Mouse (Mus musculus): ENCODE data around the gene Igf2. TPM values are rescaled to one million over a fixed set of nuclear protein-coding genes. Genes with fewer than 3 reads are reported as not detected.

Gene Igf2
- total RNA-seq, 2 experiments from 2014 or later: 42.7 to 46.4 TPM

GRCm38 (mm10) chr7:142659181-142659681 lies 7.4 kb downstream of the Igf2 start:
- no peak for DNase-seq (ENCODE audit: low spot score in 2 of 2)

- DNase-seq (ENCODE audit: low spot score in 2 of 2): no peak
These were observed 7.9 kb downstream of the Igf2 start for GRCm38 (mm10) chr7:142658681-142659180.

DNA sequence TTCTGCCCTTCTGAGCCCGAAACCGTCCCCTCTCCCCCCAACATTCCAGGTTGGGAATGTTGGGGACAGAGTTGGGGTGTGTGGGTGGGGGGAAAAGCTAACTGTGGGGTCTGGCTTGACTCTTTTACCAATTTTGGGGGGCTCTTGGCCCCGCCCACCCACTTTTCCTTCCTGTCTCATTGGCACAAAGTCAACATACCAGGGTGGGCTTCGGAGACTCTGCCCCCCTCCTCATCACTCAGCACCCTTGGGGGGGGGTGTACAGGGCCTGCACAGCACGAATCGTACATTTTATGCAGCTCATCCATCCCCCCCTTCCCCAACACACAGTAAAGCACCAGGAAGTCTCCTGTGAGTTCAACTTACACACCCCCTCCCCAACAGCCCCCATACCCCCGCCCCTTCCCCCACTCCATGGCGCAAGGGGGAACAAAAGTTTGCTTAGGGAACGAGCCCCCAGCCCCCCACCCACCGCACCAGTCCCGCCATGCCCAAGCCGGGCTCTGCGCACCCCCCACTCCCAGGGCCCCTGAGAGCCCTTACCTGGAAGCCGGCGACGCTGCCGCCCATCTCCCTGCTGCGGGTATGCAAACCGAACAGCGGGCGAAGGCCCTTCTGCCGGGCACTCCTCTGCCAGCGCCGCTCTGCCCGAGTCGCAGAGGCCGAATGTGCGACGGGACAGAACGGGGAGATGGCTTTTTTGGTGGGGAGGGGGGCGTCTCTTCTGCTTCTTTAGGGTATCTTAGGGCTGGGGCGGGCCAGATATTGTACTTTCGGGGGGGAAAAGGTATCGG lies 8.6 kb downstream of the Igf2 start:
- DNase-seq (ENCODE audit: low spot score in 2 of 2): no peak

GRCm38 (mm10) chr7:142657341-142657791 lies 9.2 kb downstream of the Igf2 start:
- DNase-seq (ENCODE audit: low spot score in 2 of 2): no peak

DNA sequence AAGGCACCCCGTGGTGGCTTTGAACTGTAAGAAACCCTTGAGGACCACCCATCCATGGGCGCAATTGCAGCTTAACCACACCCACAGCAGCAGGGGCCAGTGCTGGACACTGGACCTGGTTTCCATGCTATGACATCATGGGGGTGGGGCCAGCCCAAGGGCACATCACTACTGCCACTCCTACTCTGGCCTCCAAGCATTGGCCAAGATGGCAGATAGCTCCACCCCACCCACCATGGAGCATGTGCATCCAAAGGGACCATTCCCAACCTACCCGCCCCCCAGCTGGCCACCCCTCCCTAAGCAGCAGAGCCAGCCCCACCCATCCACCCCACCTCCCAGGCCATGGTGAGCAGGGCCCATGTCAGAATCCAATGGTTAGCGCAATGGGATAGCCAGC lies 10.6 kb downstream of the Igf2 start:
- no peak for DNase-seq (ENCODE audit: low spot score in 2 of 2)

DNA sequence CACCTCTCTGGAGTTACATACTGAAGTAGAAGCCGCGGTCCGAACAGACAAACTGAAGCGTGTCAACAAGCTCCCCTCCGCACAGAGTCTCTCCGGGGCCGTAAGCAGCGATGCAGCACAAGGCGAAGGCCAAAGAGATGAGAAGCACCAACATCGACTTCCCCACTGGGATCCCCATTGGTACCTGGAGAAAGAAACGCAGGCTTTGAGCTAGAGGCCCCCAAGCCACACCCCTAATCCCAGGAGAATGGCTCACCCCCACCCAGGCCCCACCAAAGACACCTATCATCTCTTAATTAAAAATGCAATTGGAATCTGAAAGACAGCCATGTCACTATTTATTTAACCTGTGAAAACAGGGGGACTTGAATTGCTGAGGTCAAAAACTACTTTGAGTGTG lies 11.0 kb downstream of the Igf2 start:
- no peak for DNase-seq (ENCODE audit: low spot score in 2 of 2)

- DNase-seq (ENCODE audit: low spot score in 2 of 2): no peak
These were observed 12.9 kb downstream of the Igf2 start for GRCm38 (mm10) chr7:142653726-142654125.

GRCm38 (mm10) chr7:142646676-142647075 lies 19.9 kb downstream of the Igf2 start:
- no peak for DNase-seq (ENCODE audit: low spot score in 2 of 2)

GRCm38 (mm10) chr7:142645045-142645444 lies 21.6 kb downstream of the Igf2 start:
- DNase-seq (ENCODE audit: low spot score in 2 of 2): no peak

DNA sequence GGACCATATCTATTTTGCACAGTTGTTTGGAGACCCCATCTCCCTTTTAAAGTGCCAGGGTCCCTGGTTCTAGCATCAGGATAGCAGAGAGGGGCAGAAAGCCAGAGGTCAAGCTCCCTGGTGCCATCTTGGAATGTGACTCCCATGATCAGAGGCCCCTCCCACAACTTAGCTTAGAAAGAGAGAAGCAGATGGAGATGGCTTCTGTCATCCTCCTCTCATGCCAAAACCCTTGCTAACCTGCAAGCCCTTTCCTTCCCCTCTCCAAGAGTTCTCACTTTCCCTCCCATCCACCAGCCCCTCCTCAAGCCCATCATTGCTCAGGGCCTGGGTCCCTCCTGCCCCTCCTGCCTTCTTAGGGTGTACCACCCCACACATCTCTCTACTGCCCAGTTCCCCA lies 30.4 kb downstream of the Igf2 start:
- no peak for DNase-seq (ENCODE audit: low spot score in 2 of 2)

GRCm38 (mm10) chr7:142630691-142631090 lies 35.9 kb downstream of the Igf2 start:
- DNase-seq (ENCODE audit: low spot score in 2 of 2): no peak

- DNase-seq (ENCODE audit: low spot score in 2 of 2): no peak
These were observed 36.8 kb downstream of the Igf2 start for GRCm38 (mm10) chr7:142629806-142630205.

- no peak for DNase-seq (ENCODE audit: low spot score in 2 of 2)
These were observed 44.4 kb downstream of the Igf2 start for GRCm38 (mm10) chr7:142622180-142622579.

DNA sequence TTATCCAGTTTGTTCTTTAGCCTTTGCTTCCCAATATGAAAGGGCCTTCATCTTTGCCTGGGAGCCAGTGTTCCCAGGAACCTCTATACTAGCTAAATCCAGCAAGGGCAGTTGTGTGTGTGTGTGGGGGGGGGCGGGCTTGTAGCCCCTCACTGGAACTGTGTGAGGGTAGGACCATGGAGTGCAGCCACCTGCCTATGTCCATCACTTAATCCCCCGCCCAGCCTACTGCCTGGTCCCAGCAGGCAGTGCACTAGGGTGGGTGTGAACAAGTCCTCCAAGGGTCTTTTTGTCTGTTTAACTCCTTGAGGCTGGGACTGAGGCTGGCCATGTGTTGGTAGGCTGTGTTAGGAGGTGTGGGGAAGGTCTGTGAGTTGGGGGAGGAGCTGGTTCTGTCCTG lies 53.5 kb downstream of the Igf2 start:
- no peak for DNase-seq (ENCODE audit: low spot score in 2 of 2)

GRCm38 (mm10) chr7:142610627-142611406 lies 55.8 kb downstream of the Igf2 start:
- DNase-seq (ENCODE audit: low spot score in 2 of 2): peak; percentile 22 to 54

DNA sequence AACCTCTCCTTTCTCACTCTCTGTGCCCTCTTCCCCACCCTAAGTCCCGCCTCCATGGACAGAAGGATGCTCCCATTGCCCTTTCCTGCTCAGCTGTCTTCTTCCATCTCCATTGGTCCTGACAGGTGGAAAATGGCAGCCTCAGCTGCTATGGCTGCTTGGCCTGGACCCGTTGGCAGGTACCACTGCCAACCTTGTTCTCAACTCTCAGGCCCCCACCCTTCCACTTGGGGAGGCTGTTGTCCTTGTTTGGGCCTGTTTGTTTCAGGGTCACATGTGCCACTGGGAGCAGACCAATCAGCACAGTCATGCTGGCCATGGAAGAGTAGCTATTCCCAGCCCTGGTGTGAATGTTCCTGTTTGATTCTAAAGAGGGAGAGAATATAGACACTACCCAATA lies 65.7 kb downstream of the Igf2 start:
- no peak for DNase-seq (ENCODE audit: low spot score in 2 of 2)

Small RNAs within 50 kb of the gene (microRNA-seq; reads per million reads assigned to microRNA genes)
- gene Mir483: 42.5 to 65.4 reads per million in 2 experiments

Other genes starting within 250 kb of the Igf2 start
- gene Syt8, start 232.0 kb downstream of the Igf2 start, total RNA-seq (2021): not detected
- 1 to 10 TPM in 1 of 2 experiments, not detected in 1; 1.2 TPM for gene Tnni2, start 225.0 kb downstream of the Igf2 start, total RNA-seq (2021)
- 1 to 10 TPM; 2.6 to 3.1 TPM for gene Lsp1, start 206.0 kb downstream of the Igf2 start, total RNA-seq (2021)
- gene Tnnt3, start 168.0 kb downstream of the Igf2 start, total RNA-seq (2021): not detected
- 1 to 10 TPM; 6.8 to 8.4 TPM for gene Mrpl23, start 134.1 kb downstream of the Igf2 start, total RNA-seq (2021)
- under 1 TPM; 0.10 to 0.20 TPM for gene Gm49394, start 3.1 kb upstream of the Igf2 start, total RNA-seq (2021)
- gene Ins2, start 76.6 kb upstream of the Igf2 start, total RNA-seq (2021): not detected